Mouse (Mus musculus): ENCODE results near the gene Eml4. TPM values are rescaled to one million over a fixed set of nuclear protein-coding genes. Genes with fewer than 3 reads are reported as not detected.

Gene Eml4
- total RNA-seq, 2 experiments from 2014 or later, result 33.4 to 35.0 TPM

DNA sequence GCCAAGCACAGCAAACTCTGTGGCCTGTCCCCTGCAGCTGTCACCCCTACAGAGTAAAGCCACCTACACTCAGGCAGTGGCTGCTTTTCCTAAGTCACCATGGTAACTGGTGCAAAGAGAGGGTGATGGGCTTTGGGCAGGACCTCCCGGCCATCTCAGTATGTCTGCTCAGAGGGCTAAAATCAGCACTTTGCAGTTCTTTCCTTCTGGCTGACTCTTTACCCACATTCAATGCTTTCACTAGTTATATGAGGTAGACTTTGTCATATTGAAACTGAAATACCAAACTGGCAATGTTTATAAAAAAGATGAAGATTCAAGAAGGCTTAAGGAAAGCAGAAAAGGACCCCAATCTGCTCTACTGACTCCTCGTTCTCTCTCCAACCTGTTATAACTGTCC is 133.1 kb downstream of the Eml4 start:
- no peak for DNase-seq (ENCODE audit: low spot score in 2 of 2)

DNA sequence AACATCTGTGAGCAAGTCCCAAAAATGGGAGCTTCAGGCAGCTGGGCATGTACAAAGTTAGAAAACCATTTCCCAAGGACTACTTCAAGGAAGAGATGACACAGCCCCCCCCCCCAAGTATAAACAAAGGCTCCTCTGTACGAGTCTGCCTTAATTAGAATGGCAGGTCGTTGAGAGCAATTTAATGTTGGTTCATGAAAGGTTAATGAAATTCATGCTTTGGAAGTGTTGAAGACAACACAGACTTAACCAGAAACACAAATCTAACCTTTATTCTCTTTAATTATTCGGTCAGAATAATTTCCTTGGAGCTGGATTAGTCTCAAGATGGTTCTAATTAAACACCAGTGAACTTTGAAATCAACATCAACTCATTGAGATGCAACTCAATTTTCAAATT is 137.0 kb downstream of the Eml4 start:
- DNase-seq (ENCODE audit: low spot score in 2 of 2), result no peak

DNA sequence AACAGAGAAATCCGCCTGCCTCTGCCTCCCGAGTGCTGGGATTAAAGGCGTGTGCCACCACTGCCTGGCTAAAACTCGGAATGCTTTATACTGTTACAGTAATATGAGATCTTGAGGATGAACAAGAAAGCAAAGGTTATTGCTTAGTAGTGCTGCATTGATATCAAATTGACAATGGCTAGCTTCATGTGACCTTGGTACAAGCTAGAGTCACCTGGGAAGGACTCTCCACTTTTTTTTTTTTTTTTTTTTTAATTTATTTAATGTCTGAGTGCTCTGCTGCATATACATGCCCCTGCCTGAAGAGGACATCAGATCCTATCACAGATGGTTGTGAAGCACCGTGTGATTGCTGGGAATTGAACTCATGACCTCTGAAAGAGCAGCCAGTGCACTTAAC is 148.2 kb downstream of the Eml4 start:
- no peak for DNase-seq (ENCODE audit: low spot score in 2 of 2)

DNA sequence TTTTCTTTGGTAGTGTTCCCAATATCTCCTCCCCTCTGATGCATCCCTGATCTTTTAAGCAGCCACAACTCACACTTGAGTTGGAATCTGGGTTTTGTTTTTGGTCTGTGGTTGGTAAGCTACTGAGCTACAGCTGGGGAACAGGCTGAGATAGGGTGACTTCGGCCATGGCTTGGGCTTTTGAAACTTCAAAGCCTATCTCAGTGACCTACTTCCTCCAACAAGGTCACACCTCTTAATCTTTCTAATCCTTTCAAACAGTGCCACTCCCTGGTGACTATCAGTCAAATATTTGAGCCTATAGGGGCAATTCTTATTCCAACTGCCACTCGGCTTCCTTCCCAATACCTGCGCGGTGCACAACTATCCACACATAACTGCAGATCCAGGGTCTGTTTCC is 149.0 kb downstream of the Eml4 start:
- DNase-seq (ENCODE audit: low spot score in 2 of 2), result no peak

DNA sequence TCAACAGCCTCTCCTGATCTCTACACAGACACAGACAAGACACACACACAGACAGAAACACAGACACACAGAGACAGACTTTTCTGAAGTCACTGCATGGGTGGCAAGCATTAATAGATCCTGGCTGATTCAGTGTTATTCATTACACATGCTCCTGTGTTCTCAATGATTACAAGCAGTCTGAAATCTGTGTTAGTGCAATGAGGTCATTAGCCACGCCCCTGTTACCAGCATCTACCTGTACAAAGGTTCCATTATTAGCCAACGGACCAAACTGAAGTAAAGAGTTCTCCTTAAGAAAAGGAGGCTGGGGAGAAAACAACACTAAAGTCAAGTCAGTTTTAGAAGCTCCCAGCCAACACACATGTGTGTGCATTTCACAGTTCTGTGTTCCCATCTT is 153.0 kb downstream of the Eml4 start:
- DNase-seq (ENCODE audit: low spot score in 2 of 2), result no peak

DNA sequence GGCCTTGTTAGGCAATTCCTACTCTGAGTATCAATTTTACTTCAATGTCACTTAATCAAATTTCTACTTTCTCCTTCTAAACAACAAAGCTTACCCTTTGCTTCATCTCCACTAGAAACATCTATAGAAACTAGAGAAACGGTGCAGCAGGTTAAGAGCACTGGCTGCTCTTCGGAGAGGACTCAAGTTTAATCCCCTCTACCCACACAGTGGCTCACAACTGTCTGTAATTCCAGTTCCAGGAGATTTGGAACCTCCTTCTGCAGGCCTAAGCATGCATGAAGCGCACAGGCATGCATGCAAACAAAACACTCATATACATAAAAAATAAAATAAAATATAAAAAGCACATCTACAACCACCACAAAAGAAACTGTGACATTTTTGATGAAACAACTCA is 161.4 kb downstream of the Eml4 start:
- no peak for DNase-seq (ENCODE audit: low spot score in 2 of 2)

DNA sequence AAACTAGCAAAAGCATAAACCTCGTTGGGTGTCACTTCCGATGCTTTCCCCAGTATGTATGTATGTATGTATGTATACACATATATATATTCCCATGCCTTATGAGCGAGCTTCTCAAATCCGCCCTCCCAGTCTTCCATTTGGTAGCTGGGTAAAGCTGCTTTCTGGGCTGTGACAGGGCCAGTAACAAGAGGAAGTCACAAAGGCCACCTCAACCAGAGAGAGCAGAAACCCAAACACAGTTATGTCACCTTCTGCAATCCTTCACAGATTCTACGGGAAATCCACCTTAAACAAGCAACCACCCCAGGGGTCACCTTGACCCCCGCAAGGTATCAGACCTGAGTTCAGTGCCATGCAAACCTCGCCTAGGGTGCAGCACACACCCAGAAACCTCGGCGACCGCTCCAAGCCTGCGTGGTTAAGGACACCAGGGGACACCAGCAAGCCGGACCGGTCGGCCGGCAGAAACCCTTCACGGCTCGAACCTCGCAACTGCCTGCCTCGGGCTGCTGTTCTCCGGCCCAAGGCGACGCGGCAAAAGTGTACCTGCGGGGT is 163.0 kb downstream of the Eml4 start:
- DNase-seq (ENCODE audit: low spot score in 2 of 2), result no peak

DNA sequence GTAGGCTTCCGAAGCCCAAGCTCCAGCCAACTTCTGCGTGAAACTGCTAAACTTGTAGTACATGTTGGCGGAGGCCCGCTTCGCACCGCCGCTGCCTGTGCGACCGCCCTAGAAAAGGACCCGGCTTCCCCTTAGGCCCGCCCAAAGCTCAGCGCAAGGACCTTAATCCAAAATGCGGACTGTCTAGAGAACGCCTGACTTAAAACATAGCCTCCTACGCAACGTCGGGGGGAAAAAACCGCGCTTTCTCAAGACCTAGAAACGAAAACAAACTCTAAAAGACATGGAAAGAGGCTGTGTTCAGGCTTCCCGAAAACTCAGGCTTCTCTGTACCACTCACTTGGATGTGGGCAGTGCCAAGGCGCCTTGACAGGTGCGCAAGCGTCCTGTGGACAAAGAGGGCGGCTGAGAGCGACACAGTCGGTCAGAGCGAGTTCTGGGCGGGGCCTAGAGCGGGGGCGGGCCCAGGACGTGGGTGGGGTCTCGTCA is 163.5 kb downstream of the Eml4 start:
- peak; percentile 83 to 91 for DNase-seq (ENCODE audit: low spot score in 2 of 2)

DNA sequence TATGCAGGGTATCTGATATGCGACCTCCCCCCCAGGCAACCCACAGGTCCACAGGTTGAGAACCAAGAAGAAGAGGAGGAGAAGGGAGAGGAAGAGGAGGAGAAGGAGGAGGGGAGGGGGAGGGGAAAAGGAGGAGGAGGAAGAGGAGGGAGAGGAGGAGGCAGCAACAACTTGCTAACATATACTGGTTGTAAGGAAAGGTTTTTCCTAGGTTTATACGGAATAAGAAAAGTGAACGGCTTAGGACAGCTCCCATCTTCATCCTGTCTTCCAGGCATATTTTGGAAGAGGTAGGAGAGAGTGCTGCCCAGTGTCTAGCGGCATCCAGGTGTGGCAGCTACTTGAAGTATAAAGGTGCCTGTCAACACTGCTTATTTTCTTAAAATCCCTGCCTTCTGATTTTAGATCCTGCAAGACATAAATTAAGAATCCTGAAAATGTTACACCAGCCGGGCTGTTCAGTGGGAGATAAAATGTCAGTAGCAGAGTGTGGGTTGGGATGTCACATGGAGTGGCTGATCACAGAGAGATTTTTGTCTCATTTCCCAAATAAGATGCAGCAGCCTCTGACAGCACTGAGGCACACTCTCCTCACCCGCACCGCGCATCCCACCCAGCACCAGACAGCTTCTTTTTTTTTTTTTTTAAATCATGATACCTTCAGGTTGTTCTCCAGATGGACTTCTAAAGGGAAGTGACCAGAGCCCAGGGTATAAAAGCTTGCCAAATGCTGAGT is 166.7 kb downstream of the Eml4 start, which contains the start of gene Cox7a2l:
Cox7a2l (minus strand) TSS at position 51 of the 736 bp plus-strand sequence.
- no peak for DNase-seq (ENCODE audit: low spot score in 2 of 2)

DNA sequence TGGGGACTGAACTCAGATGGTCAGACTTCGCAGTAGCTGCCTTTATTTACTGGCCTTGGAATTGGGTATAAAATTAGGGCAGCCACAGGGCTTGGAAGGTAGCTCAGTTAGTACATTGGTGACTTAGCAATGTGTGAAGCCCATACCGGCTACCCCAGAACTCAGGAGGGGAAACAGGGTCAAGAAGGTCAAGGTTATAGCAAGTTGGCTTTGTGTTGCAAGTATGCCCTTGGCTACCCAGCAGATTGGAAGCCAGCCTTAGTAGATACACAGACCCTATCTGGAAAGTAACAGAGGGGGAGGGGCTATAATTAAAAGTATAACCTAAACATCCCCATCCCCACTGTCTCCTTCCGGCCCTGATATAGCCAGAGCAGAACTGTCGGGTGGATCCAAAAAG is 171.2 kb downstream of the Eml4 start:
- DNase-seq (ENCODE audit: low spot score in 2 of 2), result no peak

DNA sequence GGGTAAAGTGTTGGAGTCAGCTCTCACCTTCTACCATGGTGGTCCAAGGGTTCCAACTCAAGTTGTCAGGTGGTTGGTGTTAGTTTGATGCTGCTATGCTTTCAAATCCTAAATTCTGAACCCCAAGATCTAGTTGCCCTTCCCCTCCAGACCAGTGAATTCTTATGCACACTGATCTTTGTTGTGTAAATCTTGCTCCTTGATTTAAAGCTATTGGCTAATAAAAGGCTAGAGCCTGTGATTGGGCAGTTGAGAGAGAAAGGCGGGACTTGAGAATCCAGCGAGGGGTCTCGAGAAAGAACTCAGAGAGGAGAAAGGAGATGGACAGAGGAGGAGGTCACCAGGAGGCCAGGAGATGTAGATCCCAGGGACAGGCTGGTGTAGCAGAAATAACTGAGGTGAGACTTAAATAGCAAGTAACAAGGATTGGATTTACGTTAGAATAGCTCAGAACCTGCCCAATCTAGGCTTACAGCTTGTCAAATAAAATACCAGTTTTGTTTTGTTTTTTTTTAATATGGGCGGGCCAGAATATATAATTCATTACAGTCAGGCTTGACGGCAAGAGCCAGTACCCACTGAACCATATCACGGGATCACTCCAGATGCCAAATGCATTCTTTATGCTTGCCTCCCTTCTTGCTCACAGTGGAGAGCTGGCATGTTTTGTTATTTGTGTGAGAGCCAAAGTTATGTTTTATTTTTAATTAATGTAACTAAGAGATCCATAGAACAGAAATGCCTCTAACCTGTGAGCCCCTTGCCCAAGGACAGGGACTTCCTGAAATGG is 172.1 kb downstream of the Eml4 start:
- DNase-seq (ENCODE audit: low spot score in 2 of 2), result no peak

DNA sequence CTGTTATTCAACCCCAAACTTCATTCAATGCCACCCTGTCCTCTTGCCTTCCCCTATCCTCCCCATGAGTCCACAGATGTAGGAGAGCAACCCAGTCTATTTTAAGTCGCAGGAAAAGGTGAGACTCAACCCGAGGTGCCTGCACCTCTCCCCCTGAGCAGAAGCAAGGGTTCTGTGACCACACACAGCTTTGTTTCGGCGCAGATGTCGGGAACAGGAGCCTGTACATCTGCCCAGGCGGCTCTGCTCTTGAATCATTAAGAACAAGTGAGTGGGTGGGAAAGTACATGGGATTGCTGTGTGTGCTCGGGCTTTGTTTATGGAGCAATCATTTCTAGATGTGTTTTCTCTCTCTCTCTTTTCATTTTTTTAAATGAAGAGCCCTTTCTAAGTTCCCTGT is 174.0 kb downstream of the Eml4 start:
- DNase-seq (ENCODE audit: low spot score in 2 of 2), result no peak

DNA sequence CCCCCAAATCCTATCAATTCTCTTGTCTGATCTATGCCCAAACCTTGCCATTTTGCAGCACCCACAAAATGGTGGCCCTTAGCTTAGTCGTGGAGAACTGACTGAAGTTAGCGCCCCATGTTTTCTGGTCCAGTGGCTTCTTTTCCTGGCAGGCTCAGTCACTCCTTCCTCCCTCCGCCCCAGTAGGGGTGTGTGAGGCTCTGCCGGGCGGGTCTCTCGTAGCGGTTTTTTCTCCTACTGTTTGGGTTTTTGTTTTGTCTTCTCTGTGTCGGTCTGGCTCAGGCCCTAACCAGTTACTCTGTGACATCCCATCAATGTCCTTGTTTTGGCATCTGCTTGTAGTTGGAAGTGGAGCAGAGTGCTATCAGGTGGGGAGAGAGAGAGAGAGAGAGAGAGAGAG is 174.9 kb downstream of the Eml4 start:
- DNase-seq (ENCODE audit: low spot score in 2 of 2), result no peak

DNA sequence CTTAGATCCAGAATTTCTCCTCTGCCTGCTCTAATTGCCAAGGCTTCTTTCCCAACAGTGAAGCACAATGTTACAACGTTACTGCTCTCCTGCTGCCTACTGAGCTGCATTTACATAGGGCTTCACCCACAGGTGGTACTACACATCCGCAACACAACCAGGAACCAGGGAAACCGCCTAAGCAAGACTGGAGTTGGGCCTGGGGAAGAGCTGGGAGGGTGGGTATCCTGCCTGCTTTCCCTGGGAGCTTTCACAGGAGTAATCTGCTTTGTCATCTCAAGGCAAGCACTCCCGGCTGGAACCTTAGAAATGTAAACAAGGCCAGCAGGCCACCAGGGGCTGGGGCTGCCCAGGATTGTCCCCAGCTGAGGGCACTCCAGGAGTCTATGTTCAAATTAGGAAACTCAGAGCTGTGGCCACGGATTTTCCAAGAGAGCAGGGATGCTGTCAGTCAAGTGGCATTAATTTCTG is 175.4 kb downstream of the Eml4 start:
- no peak for DNase-seq (ENCODE audit: low spot score in 2 of 2)

DNA sequence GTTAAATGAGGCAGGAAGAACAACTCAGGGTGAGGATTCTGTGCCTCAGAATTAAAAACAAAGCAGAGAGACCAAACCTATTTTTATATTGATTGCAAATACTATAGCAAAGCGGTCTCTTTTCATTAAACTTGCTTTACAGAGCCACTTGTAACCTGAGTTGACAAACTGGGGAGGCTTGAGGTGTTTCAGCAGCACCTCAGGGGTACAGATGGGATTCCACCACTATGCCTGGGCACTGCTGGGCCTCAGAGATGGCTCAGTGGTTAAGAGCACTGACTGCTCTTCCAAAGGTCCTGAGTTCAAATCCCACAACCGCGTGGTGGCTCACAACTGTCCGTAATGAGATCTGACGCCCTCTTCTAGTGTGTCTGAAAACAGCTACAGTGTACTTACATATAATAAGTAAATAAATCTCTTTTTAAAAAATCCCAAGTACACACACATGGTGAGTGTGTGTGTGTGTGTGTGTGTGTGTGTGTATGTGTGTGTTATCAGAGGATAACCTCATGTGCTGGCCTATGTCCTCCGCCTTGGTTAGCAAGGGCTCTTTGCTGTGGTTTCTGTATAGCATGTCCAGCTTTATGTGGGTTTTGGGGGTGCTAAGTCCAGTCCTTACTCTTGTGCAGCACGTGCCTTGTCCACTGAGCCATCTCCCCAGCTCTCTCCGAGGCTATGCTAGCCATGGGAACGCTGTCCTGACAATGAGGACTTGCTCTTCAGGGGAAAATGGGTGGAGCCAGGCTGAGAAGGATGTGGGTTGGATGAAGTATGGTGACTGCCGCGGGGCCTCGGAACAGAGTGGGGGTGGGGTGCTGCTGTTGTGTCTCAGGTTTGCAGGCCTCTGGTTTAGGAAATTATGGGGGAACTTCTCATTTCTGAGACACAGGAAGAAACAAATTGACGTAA is 176.1 kb downstream of the Eml4 start:
- no peak for DNase-seq (ENCODE audit: low spot score in 2 of 2)

DNA sequence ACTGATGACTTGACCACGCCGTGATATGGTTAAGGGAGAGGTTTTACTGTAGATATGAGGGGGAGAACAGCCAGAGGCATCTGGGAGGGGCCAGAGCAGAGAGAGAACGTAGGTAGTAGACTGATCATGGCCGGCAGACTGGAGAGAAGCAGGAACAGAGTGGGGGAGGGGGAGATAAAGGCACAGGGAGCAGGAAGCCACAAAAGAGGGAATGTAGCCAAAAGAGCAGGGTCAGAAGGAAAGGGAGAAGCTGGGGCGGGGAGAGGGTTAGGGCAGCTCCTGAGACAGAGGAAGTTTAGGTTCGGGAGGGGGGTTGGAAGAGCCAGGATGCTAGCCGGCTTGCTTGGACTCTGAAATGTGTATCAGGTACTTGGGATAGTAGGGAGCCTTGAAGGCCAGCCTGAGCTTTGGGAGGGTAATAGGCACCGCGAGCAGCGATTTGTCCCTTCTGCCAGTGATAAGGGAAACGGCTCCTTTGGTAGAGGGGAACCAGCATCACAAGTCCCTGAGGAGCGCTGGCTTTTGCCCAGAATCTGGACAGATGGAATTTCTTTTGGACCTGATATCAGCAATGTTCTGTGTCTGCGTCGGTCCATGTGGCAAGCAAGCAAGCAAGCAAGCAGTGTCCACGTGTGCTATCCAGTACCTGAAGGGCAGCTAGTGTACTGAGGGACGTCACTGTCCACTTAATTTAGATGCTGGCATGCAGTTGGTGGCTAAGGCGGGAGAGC is 177.1 kb downstream of the Eml4 start:
- DNase-seq (ENCODE audit: low spot score in 2 of 2), result no peak
